Mouse (Mus musculus): ENCODE data around the gene Pip4k2a. TPM values are rescaled to one million over a fixed set of nuclear protein-coding genes. Genes with fewer than 3 reads are reported as not detected.

Gene Pip4k2a
- polyA plus RNA-seq, 1 experiment from 2014 or later: 12.5 TPM

- no peak overlapping the region for H3K9ac ChIP-seq
- no peak for ATAC-seq (ENCODE audit: low FRiP score, low read depth)
Observed at GRCm38 (mm10) chr2:18807961-18808360, 190.0 kb downstream of the Pip4k2a start.

GRCm38 (mm10) chr2:18801281-18801862 is 196.6 kb downstream of the Pip4k2a start:
- no peak overlapping the region for H3K27ac ChIP-seq (replicated peaks)
- peak overlapping the region; percentile 43 for H3K4me3 ChIP-seq

More at GRCm38 (mm10) chr2:18807961-18808360, 190.0 kb downstream of the Pip4k2a start:
- WGBS: 76% methylated on average over 2 of the region's 2 CpGs
- Histone ChIP-seq H3K27ac (replicated peaks) (no peak overlapping the region), H3K4me2 (no peak overlapping the region), H3K4me3 (no peak overlapping the region), H3K27me3 (no peaks in the 10 kb centered on the region), H3K9me3 (no peaks in the 10 kb centered on the region), H3K4me1 (replicated peaks) (no peaks in the 10 kb centered on the region), H3K36me3 (no peaks in the 10 kb centered on the region)

GRCm38 (mm10) chr2:18800646-18801251 is 197.2 kb downstream of the Pip4k2a start:
- no peak for ATAC-seq (ENCODE audit: low FRiP score, low read depth)
- Histone ChIP-seq H3K4me2 (peak overlapping the region; percentile 84), H3K27me3 (no peaks in the 10 kb centered on the region), H3K4me3 (peak overlapping the region; percentile 43), H3K9ac (peak overlapping the region; percentile 51), H3K27ac (replicated peaks) (peak overlapping the region; percentile 79), H3K9me3 (no peaks in the 10 kb centered on the region), H3K4me1 (replicated peaks) (peaks cover 32% of the 10 kb centered on the region), H3K36me3 (no peaks in the 10 kb centered on the region)
- 3% methylated on average over 24 of the region's 24 CpGs for WGBS

More at GRCm38 (mm10) chr2:18801281-18801862, 196.6 kb downstream of the Pip4k2a start:
- no peaks in the 10 kb centered on the region for H3K27me3 ChIP-seq
- H3K9me3 ChIP-seq: no peaks in the 10 kb centered on the region
- H3K36me3 ChIP-seq: no peaks in the 10 kb centered on the region
- peak overlapping the region; percentile 84 for H3K4me2 ChIP-seq
- H3K9ac ChIP-seq: peak overlapping the region; percentile 51
- ATAC-seq (ENCODE audit: low FRiP score, low read depth): no peak
- 10% methylated on average over 19 of the region's 19 CpGs for WGBS
- peaks cover 32% of the 10 kb centered on the region for H3K4me1 ChIP-seq (replicated peaks)

GRCm38 (mm10) chr2:18799966-18800645 is 197.8 kb downstream of the Pip4k2a start:
- no peaks in the 10 kb centered on the region for H3K9me3 ChIP-seq
- no peaks in the 10 kb centered on the region for H3K36me3 ChIP-seq
- peak; percentile 88 for ATAC-seq (ENCODE audit: low FRiP score, low read depth)
- H3K4me2 ChIP-seq: peak overlapping the region; percentile 84
- WGBS: under 1% methylated on average over 46 of the region's 46 CpGs
- peak overlapping the region; percentile 79 for H3K27ac ChIP-seq (replicated peaks)
- H3K4me3 ChIP-seq: peak overlapping the region; percentile 43
- peaks cover 32% of the 10 kb centered on the region for H3K4me1 ChIP-seq (replicated peaks)
- no peaks in the 10 kb centered on the region for H3K27me3 ChIP-seq
- peak overlapping the region; percentile 51 for H3K9ac ChIP-seq

- Histone ChIP-seq H3K36me3 (no peaks in the 10 kb centered on the region), H3K4me2 (peak overlapping the region; percentile 84), H3K9ac (peak overlapping the region; percentile 51), H3K9me3 (no peaks in the 10 kb centered on the region), H3K27me3 (no peaks in the 10 kb centered on the region), H3K27ac (replicated peaks) (peak overlapping the region; percentile 79), H3K4me3 (peak overlapping the region; percentile 43), H3K4me1 (replicated peaks) (peaks cover 32% of the 10 kb centered on the region)
- ATAC-seq (ENCODE audit: low FRiP score, low read depth): peak; percentile 63
- 7% methylated on average over 17 of the region's 17 CpGs for WGBS
Observed at GRCm38 (mm10) chr2:18799265-18799965, 198.5 kb downstream of the Pip4k2a start.

- Histone ChIP-seq H3K4me2 (peak overlapping the region; percentile 84), H3K9me3 (no peaks in the 10 kb centered on the region), H3K4me3 (no peak overlapping the region), H3K4me1 (replicated peaks) (peaks cover 32% of the 10 kb centered on the region), H3K27me3 (no peaks in the 10 kb centered on the region), H3K36me3 (no peaks in the 10 kb centered on the region), H3K9ac (no peak overlapping the region), H3K27ac (replicated peaks) (0 out of 2 replicates have a peak overlapping the region, but pooled peaks have one; percentile 79)
- no peak for ATAC-seq (ENCODE audit: low FRiP score, low read depth)
- 15% methylated on average over 8 of the region's 8 CpGs for WGBS
Observed at GRCm38 (mm10) chr2:18797776-18798175, 200.2 kb downstream of the Pip4k2a start.

GRCm38 (mm10) chr2:18794261-18794660 is 203.7 kb downstream of the Pip4k2a start:
- Histone ChIP-seq H3K9ac (no peak overlapping the region), H3K4me1 (replicated peaks) (peaks cover 5% of the 10 kb centered on the region; the same call in 1 of the 2 replicates), H3K36me3 (no peaks in the 10 kb centered on the region), H3K9me3 (no peaks in the 10 kb centered on the region), H3K27me3 (no peaks in the 10 kb centered on the region), H3K4me2 (no peak overlapping the region), H3K4me3 (no peak overlapping the region), H3K27ac (replicated peaks) (no peak overlapping the region)
- ATAC-seq (ENCODE audit: low FRiP score, low read depth): no peak
- 79% methylated on average over 4 of the region's 4 CpGs for WGBS

Other genes starting within 250 kb of the Pip4k2a start
- 0.18 and 0.34 TPM in 2 replicates for gene 4930426L09Rik, start 217 bp upstream of the Pip4k2a start, polyA plus RNA-seq (2015; fragmentation: Nextera tagmentation; extraction: Ambion mirVana)
- gene Armc3, start 201.2 kb upstream of the Pip4k2a start, polyA plus RNA-seq (2015; fragmentation: Nextera tagmentation; extraction: Ambion mirVana): 1.1 and 1.4 TPM in 2 replicates

Measured in hindbrain, embryonic 15.5 days (tissue).